In genomic region chr5:115763981-115764380, GRCm38 (mm10) we compare ENCODE assay signal across 16 mouse cellular contexts.
"Had no signal": no experiment of that assay in that cellular context is flagged by ENCODE, and none has a peak within 500 bp of the region (broad histone marks: within the 10 kb centered on the region; RNA-seq: fewer than 3 reads in every experiment).

No protein-coding gene starts in this region.

- H3K4me3 ChIP-seq: neural tube, embryonic 12.5 days; neural tube, embryonic 13.5 days; neural tube, embryonic 15.5 days; stomach, embryonic 15.5 days had no signal

- DNase-seq: retina, postnatal 1 day; right cerebral cortex, adult 18-20 months; right cerebral cortex, postnatal 14 days; right cerebral cortex, postnatal 25 days; right cerebral cortex, postnatal 4 days; spleen, adult 18-20 months; thymus, adult 18-20 months; thymus, adult 2 months; thymus, postnatal 14 days; thymus, postnatal 25 days; thymus, postnatal 4 days had no signal

- H3K9me3 ChIP-seq: neural tube, embryonic 12.5 days; neural tube, embryonic 13.5 days; neural tube, embryonic 15.5 days; stomach, embryonic 15.5 days had no signal

- H3K27ac ChIP-seq: neural tube, embryonic 12.5 days; neural tube, embryonic 13.5 days; neural tube, embryonic 15.5 days; stomach, embryonic 15.5 days; stomach, postnatal 0 days had no signal

- H3K9ac ChIP-seq: neural tube, embryonic 12.5 days; neural tube, embryonic 13.5 days; neural tube, embryonic 15.5 days; stomach, embryonic 15.5 days had no signal

- H3K4me2 ChIP-seq: neural tube, embryonic 12.5 days; neural tube, embryonic 13.5 days; neural tube, embryonic 15.5 days; stomach, embryonic 15.5 days had no signal

- H3K36me3 ChIP-seq: neural tube, embryonic 12.5 days; neural tube, embryonic 13.5 days; neural tube, embryonic 15.5 days; stomach, embryonic 15.5 days had no signal

- H3K4me1 ChIP-seq: neural tube, embryonic 12.5 days; neural tube, embryonic 13.5 days; stomach, embryonic 15.5 days had no signal

- H3K27me3 ChIP-seq: neural tube, embryonic 12.5 days; neural tube, embryonic 13.5 days; neural tube, embryonic 15.5 days; stomach, embryonic 15.5 days had no signal
